Mouse (Mus musculus): ENCODE measurements around the gene Mmgt1. TPM values are rescaled to one million over a fixed set of nuclear protein-coding genes. Genes with fewer than 3 reads are reported as not detected.

Mmgt1 gene
- total and polyA plus RNA-seq, 2 experiments from 2014 or later: 44.0 to 74.2 TPM

- H3K27ac ChIP-seq (ENCODE audit: low read depth, low read length): no peak overlapping the region
- no peaks in the 10 kb centered on the region for H3K36me3 ChIP-seq (ENCODE audit: insufficient read depth, low read length)
- H3K27me3 ChIP-seq (ENCODE audit: insufficient read depth, low read length): no peaks in the 10 kb centered on the region
- H3K4me3 ChIP-seq (ENCODE audit: low read depth, low read length): no peak overlapping the region
- H3K9me3 ChIP-seq (ENCODE audit: low read length): no peaks in the 10 kb centered on the region
- ATAC-seq (ENCODE audit: low FRiP score) (no peak), DNase-seq (ENCODE audit: low spot score) (no peak)
- no peak overlapping the region for H3K4me2 ChIP-seq (ENCODE audit: low read depth, low read length, poor library complexity, severe bottlenecking)
- no peak overlapping the region for H3K9ac ChIP-seq (replicated peaks; ENCODE audit: low read length, poor library complexity, severe bottlenecking)
- no peaks in the 10 kb centered on the region for H3K4me1 ChIP-seq (ENCODE audit: insufficient read depth, low read length)
- TF ChIP-seq CTCF (IDR thresholded peaks at IDR 0.05): no peak
- 80% methylated on average over 3 of the region's 3 CpGs for WGBS
Observed at GRCm38 (mm10) chrX:56553584-56553983, 44.3 kb downstream of the Mmgt1 start.

DNA sequence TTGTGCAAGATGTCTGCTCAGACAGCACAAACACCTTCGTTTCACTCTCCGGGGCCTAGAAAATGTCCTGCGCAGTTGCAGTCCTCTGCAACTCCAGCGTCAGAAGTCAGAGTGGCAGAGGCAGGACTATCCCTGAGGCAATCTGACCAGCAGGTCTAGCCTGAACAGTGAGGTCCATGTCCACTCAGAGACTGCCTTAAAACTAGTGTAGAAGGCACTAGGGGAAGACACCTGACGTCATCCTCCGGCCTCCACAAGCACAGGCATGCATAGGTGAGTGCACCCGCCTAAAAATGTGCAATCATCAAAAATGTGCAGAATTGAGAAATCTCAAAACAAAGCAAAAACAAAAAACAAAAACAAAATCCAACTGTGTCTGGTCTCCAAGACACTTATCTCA is 48.4 kb downstream of the Mmgt1 start, which contains the start of gene Gm648:
TSS of gene Gm648 (minus strand) at position 101 of the 400 bp plus-strand sequence.
- no peaks in the 10 kb centered on the region for H3K4me1 ChIP-seq (ENCODE audit: insufficient read depth, low read length)
- H3K27ac ChIP-seq (ENCODE audit: low read depth, low read length): no peak within 1 kb of the TSS
- H3K36me3 ChIP-seq (ENCODE audit: insufficient read depth, low read length): no peaks in the 10 kb centered on the region
- TF ChIP-seq CTCF (IDR thresholded peaks at IDR 0.05): no peak
- H3K4me3 ChIP-seq (ENCODE audit: low read depth, low read length): no peak within 1 kb of the TSS
- ATAC-seq (ENCODE audit: low FRiP score): no peak
- no peaks in the 10 kb centered on the region for H3K9me3 ChIP-seq (ENCODE audit: low read length)
- DNase-seq (ENCODE audit: low spot score): no peak
- H3K27me3 ChIP-seq (ENCODE audit: insufficient read depth, low read length): no peaks in the 10 kb centered on the region
- 89% methylated on average over 7 of the region's 7 CpGs for WGBS
- H3K4me2 ChIP-seq (ENCODE audit: low read depth, low read length, poor library complexity, severe bottlenecking): no peak within 1 kb of the TSS
- no peak within 1 kb of the TSS for H3K9ac ChIP-seq (replicated peaks; ENCODE audit: low read length, poor library complexity, severe bottlenecking)

- ATAC-seq (ENCODE audit: low FRiP score) (0 out of 2 replicates have a peak, but pooled peaks have one; percentile 52), DNase-seq (ENCODE audit: low spot score) (peak; percentile 62)
- Histone ChIP-seq H3K27ac (ENCODE audit: low read depth, low read length) (no peak overlapping the region), H3K27me3 (ENCODE audit: insufficient read depth, low read length) (no peaks in the 10 kb centered on the region), H3K4me1 (ENCODE audit: insufficient read depth, low read length) (no peaks in the 10 kb centered on the region), H3K9me3 (ENCODE audit: low read length) (no peaks in the 10 kb centered on the region), H3K4me2 (ENCODE audit: low read depth, low read length, poor library complexity, severe bottlenecking) (no peak overlapping the region), H3K36me3 (ENCODE audit: insufficient read depth, low read length) (no peaks in the 10 kb centered on the region), H3K9ac (replicated peaks; ENCODE audit: low read length, poor library complexity, severe bottlenecking) (no peak overlapping the region), H3K4me3 (ENCODE audit: low read depth, low read length) (no peak overlapping the region)
- 59% methylated on average over 4 of the region's 4 CpGs for WGBS
- TF ChIP-seq CTCF (IDR thresholded peaks at IDR 0.05): peak; percentile 75
Observed at GRCm38 (mm10) chrX:56537162-56537561, 60.7 kb downstream of the Mmgt1 start.

Small RNA genes lying within 50 kb of the gene (microRNA-seq; reads per million reads assigned to microRNA genes)
- gene Mir5116 (ENCODE audit: borderline number of aligned reads): not detected

Other genes starting within 250 kb of the Mmgt1 start
- 72.8 and 83.0 TPM in 2 replicates for gene Smim10l2a, start 223.5 kb downstream of the Mmgt1 start, total RNA-seq (2014; rRNA removed)
- gene Smim10l2a, start 223.5 kb downstream of the Mmgt1 start, polyA plus RNA-seq (2015; fragmentation: Nextera tagmentation; extraction: Ambion mirVana): 54.1 and 58.1 TPM in 2 replicates
- gene Gm2174, start 150.1 kb downstream of the Mmgt1 start, total RNA-seq (2014; rRNA removed): not detected in 2 replicates
- not detected in 2 replicates for gene Gm2174, start 150.1 kb downstream of the Mmgt1 start, polyA plus RNA-seq (2015; fragmentation: Nextera tagmentation; extraction: Ambion mirVana)
- gene Ints6l, start 143.2 kb downstream of the Mmgt1 start, total RNA-seq (2014; rRNA removed): 20.7 and 32.2 TPM in 2 replicates
- gene Ints6l, start 143.2 kb downstream of the Mmgt1 start, polyA plus RNA-seq (2015; fragmentation: Nextera tagmentation; extraction: Ambion mirVana): 12.1 and 14.0 TPM in 2 replicates
- gene Gm10477, start 73.3 kb downstream of the Mmgt1 start, total RNA-seq (2014; rRNA removed): not detected in 2 replicates
- not detected in 2 replicates for gene Gm10477, start 73.3 kb downstream of the Mmgt1 start, polyA plus RNA-seq (2015; fragmentation: Nextera tagmentation; extraction: Ambion mirVana)
- gene Gm648, start 48.5 kb downstream of the Mmgt1 start, total RNA-seq (2014; rRNA removed): not detected in 2 replicates
- gene Gm648, start 48.5 kb downstream of the Mmgt1 start, polyA plus RNA-seq (2015; fragmentation: Nextera tagmentation; extraction: Ambion mirVana): 0.15 TPM in 1 of 2 replicates, not detected in the other
- 111 and 138 TPM in 2 replicates for gene Slc9a6, start 11.7 kb upstream of the Mmgt1 start, total RNA-seq (2014; rRNA removed)
- gene Slc9a6, start 11.7 kb upstream of the Mmgt1 start, polyA plus RNA-seq (2015; fragmentation: Nextera tagmentation; extraction: Ambion mirVana): 67.7 and 70.1 TPM in 2 replicates
- gene Fhl1, start 133.7 kb upstream of the Mmgt1 start, total RNA-seq (2014; rRNA removed): 227 and 233 TPM in 2 replicates
- gene Fhl1, start 133.7 kb upstream of the Mmgt1 start, polyA plus RNA-seq (2015; fragmentation: Nextera tagmentation; extraction: Ambion mirVana): 231 and 234 TPM in 2 replicates
- gene Map7d3, start 224.3 kb upstream of the Mmgt1 start, total RNA-seq (2014; rRNA removed): not detected in 2 replicates
- 0.33 and 0.53 TPM in 2 replicates for gene Map7d3, start 224.3 kb upstream of the Mmgt1 start, polyA plus RNA-seq (2015; fragmentation: Nextera tagmentation; extraction: Ambion mirVana)